Mouse (Mus musculus) E14TG2a.4 (cell line): Measurements from ENCODE around the gene Usp4.

Source experiments
- CTCF ChIP-seq: conservative IDR thresholded peaks from 2 replicates; pipeline ENCODE4 v1.5.1; 2014; ENCODE audit warnings: low read length
- NANOG ChIP-seq: IDR thresholded peaks from 2 replicates; pipeline ENCODE4 v1.6.1; 2014; ENCODE audit warnings: borderline replicate concordance, low read length, mixed read lengths
- POU5F1 ChIP-seq: IDR thresholded peaks from 2 replicates; pipeline ENCODE4 v1.6.1; 2014; ENCODE audit warnings: low read length, borderline replicate concordance

DNA sequence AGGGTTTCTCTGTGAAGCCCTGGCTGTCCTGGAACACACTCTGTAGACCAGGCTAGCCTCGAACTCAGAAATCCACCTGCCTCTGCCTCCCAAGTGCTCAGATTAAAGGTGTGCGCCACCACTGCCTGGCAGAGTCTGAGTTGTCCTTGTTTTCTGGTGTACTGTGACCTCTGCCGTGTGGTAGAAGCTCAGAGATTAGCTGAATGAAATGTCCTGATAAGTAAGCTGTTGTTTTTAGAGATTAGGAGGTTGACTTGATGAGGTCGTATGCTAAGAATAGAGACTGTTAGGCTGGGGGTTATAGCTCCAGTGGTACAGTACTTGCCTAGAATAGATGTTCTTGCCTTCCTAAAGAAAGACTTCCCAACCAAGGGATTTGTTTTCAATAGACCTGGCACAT, 42.9 kb upstream of the Usp4 start:
- TF ChIP-seq CTCF (no peak), POU5F1 (no peak), NANOG (no peak)
